Mouse (Mus musculus) erythroblast, embryonic 14.5 days (primary cell): ENCODE measurements around the gene 2810408A11Rik.

Source experiments
- GATA1 ChIP-seq: IDR thresholded peaks from 2 replicates; pipeline ENCODE4 v1.6.1; 2012; ENCODE audit warnings: low read length, inconsistent platforms, mixed read lengths
- TAL1 ChIP-seq: IDR thresholded peaks from 3 replicates; pipeline ENCODE4 v1.6.1; 2012; ENCODE audit warnings: low read length, inconsistent platforms, mixed read lengths

DNA sequence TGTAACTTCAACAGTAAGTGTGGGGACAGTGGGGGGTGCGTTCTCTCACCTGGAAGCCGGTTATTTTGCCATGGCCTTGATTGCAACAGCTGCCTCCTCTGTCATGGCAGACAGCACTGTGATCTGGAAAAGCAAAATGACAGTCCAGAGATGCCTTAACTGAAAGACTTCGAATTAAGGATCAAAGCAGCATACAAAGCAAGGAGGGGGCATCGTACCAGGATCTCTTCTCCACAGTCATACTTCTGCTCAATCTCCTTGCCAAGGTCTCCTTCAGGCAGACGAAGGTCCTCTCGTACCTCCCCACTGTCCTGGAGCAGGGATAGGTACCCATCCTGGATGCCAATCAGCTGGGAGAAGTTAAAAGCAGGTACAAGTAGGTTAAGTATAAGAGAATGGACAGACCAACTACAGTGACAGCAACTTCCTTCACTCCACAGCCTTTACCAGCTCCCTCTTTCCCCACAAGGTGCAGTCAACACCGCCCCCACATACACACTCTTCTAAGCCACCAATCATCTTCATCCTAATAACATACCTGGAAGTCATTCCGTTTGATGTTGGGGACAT, 16.7 kb upstream of the 2810408A11Rik start:
- TF ChIP-seq GATA1 (no peak), TAL1 (no peak)
